Mouse (Mus musculus): Measurements from ENCODE around the gene Hoxc6.
A peak's percentile ranks its signal among the peaks of the same experiment; 100 is the strongest.

Gene Hoxc6

DNA sequence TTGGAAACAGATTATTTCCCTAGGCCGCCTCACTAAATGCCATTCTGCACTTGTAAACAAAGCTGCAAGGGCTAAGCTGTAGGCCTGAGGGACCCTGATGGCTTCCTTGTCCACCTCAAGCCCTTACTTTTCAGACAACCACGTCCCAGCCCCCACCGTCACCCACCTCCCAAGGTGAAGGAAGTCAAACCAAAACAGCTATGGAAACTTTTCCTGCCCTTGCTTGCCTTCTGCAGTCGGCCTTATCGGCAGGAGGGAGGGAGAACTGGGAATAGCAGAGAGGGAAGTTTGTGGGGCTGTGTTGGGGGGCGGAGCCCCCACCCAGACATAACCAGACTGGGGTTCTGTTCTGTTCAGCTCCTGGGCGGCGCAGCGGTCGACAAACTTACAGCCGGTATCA, 5.9 kb upstream of the Hoxc6 start:
- DNase-seq, result no peak

GRCm38 (mm10) chr15:102992863-102993262, 5.2 kb upstream of the Hoxc6 start:
- DNase-seq, result no peak

- DNase-seq, result no peak
Measured at GRCm38 (mm10) chr15:102996548-102996947, 1.5 kb upstream of the Hoxc6 start.

- no peak for DNase-seq
Measured at GRCm38 (mm10) chr15:102997431-102997830, 626 bp upstream of the Hoxc6 start.

DNA sequence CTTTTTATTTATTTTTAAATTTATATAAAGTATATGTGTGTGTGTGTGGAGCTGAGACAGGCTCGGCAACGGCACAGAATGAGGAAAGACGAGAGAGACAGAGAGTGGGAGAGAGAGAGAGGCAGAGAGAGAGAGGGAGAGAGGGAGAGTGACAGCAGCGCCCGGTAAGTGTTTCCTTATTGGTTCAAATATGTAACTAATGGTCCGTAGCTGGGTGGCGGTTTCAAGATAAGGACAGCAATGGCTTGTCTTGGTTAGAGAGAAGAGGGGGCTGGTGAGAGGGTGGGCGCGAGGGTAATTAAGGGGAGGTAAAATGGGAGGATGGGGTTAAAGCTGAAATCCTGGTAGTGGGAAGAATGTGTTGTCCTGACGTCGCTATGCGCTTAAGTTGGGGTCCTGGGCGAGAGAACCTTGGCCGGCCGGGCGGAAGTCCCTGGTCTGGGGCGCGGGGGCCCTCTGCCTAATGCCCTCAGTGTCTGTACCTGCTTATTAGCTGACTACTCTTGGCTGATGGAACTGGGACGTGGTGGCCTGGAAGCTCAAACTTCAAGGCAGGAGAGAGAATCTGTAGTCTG, 638 bp downstream of the Hoxc6 start:
- no peak for DNase-seq

- peak in 1 of 2 experiments; percentile 21 for DNase-seq
Measured at GRCm38 (mm10) chr15:102999183-102999831, 1.2 kb downstream of the Hoxc6 start.

DNA sequence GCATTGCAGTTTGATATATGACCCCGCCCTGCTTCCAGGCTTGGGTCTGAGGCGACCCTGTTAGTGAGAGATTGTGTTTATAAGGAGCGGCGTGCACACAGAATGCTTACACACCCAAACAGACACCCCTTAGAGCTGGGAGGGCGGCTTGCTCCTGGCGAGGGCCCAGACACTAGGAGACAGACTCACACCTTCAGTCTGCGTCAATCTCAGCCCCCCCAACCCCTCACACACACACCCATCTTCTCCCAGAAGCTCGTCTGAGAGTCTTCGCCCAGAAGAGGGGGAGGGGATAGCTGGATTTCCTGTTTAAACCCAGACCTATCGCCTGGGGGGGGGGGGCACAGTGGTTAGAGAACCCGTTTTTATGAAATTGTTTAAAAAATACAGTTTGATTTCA, 1.9 kb downstream of the Hoxc6 start:
- DNase-seq, result no peak

GRCm38 (mm10) chr15:103000501-103000901, 2.4 kb downstream of the Hoxc6 start:
- DNase-seq, result no peak

DNA sequence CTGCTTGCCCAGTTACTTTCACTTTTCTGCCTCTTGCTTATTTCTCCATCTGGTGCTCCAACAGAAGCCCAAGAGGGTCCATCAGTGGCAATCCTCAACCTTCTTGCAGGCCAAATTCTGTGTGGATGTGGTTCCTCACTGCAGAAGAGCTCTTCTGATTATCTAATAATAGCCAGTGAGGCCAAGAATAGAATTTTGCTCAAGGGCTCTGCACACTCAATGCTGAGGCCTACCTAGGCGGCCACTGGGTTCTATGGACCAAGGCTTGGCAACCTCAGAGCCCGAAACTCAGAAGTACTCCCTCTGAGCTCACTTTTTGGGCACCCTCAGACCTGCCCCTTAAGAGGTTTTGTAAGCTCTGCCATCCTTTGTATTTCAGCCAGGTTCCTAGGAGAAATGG, 3.3 kb downstream of the Hoxc6 start:
- no peak for DNase-seq

DNA sequence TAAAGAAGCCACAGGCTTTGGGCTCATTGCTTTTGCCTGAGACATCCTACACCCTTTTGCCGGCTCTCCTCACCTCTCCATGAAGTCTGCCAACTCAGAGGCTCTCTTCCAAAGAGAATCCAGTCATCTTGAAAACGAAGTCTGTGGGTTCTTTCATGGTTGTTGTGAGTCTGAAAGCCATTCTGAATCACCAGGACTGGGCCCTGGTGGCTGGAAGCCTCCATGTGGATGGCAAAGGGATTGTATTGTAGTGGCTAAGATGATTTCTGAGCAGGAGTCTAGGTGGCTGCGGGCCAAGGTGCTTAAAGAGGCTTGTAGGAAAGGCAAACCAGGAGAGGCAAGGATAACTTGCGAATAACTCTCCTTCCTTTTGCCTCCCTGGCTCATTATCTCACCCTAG, 4.1 kb downstream of the Hoxc6 start:
- no peak for DNase-seq

DNA sequence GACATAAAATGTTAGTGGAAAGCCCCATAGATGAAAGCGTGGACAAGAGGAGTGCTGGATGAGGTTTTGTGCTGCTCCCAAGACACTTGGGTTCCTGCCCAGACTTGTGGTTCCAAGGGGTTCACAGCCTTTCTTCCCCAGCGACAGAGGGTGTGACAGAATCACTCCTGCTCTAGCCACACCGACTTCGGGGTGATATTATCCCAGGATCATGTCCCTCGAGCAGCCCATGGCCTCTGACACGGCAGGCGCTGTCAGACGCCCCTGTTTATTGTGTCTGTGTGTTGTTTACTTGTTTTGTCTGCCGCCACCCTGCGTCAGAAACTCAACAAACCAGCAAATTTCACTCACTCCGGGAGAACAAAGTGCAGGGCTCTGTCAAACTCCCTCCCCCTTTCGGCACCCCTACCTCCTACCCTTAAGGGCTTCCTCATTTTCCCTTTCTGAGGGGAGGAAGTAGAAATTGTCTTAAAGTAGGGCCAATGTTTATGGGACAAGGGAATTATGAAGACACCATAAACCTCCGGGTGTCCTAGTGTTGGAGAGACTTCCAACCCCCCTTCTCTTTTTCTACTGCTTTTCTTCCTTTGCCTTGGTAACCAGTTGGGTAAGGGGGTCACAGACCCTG, 4.9 kb downstream of the Hoxc6 start:
- no peak for DNase-seq

DNA sequence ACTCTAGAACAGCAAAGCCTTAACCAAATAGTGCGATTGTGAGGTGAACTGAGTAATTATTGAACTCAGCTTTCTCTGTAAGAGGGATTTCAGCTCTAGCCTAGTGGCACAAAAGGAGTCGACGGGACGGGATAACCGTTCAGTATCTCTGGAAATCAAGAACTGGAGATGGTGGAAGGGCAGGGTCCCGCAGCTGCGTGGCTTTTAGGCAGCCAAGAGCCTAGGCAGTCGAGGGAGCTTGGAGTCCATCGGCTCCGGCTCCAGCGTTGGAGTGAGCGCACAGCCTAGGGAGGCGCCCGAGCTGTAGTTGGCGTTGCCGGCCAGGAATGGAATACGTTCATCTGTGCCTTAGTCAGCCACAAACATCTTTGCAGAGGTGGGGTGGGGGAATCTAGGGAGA, 7.3 kb downstream of the Hoxc6 start:
- DNase-seq, result no peak

DNA sequence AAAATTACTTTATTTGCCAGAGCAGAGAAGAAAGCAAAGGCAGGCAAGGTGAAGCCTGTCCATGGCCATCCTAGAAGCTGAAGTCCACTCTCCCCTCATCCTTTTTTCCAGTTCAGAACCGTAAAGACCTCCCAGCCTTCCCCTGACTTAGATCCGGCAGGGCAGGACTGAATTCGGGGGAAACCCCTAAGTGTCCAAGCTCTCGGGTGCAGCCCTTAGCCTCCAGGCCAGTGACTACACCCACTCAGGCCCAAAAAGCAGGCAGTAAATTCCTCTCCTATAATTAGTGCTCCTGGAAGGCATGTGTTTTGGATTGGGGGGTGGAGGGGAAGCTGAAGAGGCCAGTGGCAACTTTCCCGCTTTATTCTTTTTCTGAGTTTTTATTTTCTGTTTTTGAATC, 7.7 kb downstream of the Hoxc6 start:
- DNase-seq, result no peak

- DNase-seq, result no peak
Measured at GRCm38 (mm10) chr15:103006326-103006725, 8.3 kb downstream of the Hoxc6 start.

DNA sequence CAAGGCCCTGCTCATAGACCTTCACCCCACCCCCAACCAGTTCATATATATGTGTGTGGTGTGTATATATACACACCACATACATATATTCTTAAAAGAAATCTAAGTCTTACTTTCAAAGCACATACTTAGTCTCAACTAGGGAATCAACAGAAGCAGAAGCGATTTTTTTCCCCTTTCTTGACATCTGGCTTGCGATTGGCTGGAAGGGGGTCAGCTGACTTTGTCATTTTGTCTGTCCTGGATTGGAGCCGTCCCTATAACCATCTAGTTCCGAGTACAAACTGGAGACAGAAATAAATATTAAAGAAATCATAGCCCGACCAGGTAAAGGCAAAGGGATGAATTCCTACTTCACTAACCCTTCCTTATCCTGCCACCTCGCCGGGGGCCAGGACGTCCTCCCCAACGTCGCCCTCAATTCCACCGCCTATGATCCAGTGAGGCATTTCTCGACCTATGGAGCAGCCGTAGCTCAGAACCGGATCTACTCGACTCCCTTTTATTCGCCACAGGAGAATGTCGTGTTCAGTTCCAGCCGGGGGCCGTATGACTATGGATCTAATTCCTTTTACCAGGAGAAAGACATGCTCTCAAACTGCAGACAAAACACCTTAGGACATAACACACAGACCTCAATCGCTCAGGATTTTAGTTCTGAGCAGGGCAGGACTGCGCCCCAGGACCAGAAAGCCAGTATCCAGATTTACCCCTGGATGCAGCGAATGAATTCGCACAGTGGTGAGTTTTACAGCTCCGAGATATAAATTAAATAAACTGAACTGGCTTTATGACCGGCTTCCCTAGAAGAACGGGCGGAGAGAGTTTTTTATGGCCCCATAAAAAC, 11.4 kb downstream of the Hoxc6 start:
- no peak for DNase-seq

DNA sequence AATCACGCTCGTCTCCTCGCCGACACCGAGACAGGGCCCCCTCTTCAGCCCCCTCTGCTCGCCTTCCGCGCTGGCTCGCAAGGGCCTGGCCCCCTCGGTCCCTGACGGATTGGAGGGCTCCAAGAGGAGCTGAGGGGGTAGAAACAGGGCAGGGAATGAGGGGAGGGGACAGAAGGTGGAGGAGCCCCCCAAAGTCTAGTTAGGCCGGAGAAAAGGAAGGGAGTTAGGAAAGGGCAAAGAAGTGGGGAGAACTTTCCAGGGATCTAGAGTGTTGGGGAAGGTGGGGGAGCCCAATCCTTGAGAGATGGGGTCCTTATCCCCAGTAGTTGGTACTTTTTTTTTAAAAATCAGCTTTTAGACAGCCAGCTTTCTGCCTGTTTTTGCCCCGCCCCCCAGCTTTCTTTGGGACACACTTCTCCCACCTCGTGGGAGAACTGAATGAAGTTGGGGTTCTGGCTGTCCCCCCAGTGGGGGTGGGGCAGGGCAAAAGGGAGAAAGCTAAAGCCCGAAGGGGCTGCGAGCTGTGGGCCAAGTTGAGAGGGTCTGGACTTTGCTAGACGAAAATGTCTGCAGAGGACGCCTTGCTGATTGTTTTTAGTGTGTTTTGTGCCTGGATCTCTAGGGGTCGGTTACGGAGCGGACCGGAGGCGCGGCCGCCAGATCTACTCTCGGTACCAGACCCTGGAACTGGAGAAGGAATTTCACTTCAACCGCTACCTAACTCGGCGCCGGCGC, 12.2 kb downstream of the Hoxc6 start:
- DNase-seq, result no peak

- no peak for DNase-seq
Measured at GRCm38 (mm10) chr15:103010847-103011555, 12.9 kb downstream of the Hoxc6 start.

DNA sequence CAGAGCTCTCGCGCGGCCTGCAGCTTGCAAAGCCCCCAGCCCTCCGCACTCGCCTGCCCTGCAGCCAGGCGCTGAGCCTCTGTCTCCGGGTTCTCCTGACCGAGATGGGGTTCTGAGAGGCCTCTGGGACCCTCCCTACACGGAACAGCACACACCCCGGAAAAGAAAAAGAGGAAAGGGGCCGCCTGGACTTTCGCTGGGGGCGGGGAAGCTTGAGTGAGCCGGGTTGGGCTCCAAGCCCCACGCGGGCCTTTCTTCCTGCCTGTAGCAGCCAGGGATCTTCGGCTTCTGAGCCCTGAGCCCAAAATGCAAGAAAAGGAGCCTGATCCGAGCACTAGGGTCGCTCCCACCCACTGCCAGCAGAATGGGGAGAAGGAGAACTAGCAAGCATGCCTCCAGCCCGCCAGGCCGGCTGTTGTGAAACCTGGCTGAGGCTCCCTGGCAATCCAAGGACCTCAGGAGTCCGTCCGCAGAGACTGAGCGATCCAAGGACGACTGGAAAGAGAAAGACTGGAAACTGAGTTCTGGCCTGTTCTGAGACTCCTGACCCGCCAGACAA, 13.9 kb downstream of the Hoxc6 start:
- no peak for DNase-seq

DNA sequence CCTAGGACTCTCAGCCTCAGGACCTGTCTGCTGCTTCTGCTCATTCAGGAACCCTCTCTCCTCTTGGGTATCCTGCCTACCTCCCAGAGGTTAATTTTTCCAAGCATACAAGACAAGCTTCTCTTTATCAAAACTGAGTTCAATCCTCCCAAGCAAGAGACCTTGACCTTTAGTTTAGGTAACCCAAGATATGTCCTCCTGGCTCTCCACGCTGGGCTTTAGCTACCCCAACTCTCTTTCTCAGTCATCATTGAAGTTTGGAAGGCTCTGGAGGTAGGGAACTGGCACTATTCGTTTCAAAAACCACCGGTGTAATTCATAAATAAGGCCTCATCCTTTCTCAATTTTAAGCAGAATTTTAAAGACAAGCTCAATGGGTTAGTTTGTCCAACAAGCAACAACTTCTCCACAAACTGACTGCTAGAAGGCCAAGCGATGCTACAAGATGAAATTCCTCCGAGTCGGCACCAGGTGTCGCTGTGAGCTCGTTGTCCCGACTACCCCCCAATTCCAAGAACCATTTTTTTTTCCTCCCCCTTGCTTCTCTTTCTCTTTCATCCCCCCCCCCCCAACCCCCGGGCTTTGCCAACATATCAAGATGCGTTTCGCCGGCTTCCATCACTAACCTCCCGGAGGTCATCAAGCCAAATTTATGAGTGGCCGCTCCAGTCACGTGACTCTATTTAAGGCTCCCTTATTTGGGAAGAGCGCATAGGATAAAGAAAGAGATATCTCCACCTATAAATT, 15.4 kb downstream of the Hoxc6 start:
- no peak for DNase-seq

DNA sequence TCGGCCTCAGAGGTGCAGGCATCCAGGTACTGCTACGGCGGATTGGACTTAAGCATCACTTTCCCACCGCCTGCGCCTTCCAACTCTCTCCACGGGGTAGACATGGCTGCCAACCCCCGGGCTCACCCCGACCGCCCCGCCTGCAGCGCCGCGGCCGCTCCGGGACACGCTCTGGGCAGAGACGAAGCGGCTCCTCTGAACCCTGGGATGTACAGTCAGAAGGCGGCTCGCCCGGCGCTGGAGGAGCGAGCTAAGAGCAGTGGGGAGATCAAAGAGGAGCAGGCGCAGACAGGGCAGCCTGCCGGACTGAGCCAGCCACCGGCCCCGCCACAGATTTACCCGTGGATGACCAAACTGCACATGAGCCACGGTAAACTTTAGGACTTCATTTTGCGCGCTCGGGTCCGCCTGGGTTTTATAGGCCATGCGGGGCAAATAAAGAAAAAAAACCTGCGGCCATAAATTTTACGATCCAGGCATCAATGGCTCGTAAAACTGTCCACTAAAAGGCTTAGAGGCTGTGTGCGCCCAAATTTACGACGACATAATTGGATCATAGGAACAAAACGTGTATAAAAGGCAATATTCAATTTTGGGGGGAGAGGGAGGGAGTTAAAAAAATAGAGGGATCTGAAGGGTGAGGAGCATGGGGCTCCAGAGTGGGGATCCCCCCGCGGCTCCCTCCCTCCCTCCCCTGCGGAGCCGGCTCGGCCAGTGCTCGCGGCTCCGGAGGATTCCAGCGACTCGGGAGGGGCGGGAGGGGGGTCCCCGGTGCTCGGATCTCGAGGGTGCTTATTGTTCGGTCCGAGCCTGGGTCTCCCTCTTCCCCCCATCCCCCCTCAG, 16.3 kb downstream of the Hoxc6 start:
- DNase-seq, result no peak

Measured in thymus, adult 18-20 months (tissue).